Mouse (Mus musculus) bone marrow, adult 2 months (tissue): ENCODE data around the gene A330070K13Rik.

ENCODE experiments used
- CTCF ChIP-seq: fragments of 200-500 bp; IDR thresholded peaks from 2 replicates; pipeline ENCODE4 v1.5.1; 2011; ENCODE audit warnings: low read length, control low read depth; ENCODE audit not compliant: control insufficient read depth, insufficient read depth
- POLR2A ChIP-seq: fragments of 200-500 bp; IDR thresholded peaks from 2 replicates; pipeline ENCODE4 v1.6.1; 2011; ENCODE audit warnings: low read depth, mild to moderate bottlenecking, control low read depth, low read length, borderline replicate concordance; ENCODE audit not compliant: control insufficient read depth

GRCm38 (mm10) chr5:130330801-130331200 lies 53.6 kb downstream of the A330070K13Rik start:
- TF ChIP-seq POLR2A, result no peak
- TF ChIP-seq CTCF, result no peak
